Comparison of ENCODE assay signal across 8 mouse cellular contexts in the genomic region with DNA sequence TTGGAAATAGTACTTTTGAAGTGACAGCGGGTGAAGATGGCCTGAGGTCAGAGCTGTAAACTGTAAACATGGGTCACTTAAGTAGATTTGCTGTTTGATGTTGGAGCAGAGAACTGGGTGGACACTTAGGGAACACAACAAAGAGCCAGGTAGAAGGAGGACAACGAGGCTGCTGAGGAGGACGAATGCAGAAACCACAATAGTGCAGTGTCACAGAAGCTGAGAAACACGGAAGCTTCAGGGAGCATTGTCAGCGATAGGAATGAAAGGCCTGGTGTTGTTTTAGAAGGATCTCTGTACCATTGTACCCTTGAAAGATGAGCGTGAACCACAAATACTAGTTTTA. TPM values are rescaled to one million over a fixed set of nuclear protein-coding genes. Genes with fewer than 3 reads are reported as not detected.
DNase-seq lines count a peak whose midpoint lies in the region; ATAC-seq and TF ChIP-seq lines count a peak whose summit lies in the region.

No protein-coding gene starts in this region.

- H3K27me3 ChIP-seq in heart, embryonic 13.5 days (replicated peaks), result no peaks in the 10 kb centered on the region
- H3K27me3 ChIP-seq in MEL (ENCODE audit: control insufficient read depth in 1 of 2, insufficient read depth in 2 of 2, low read length in 2 of 2), result no peaks in the 10 kb centered on the region

- peaks cover 43% of the 10 kb centered on the region for H3K79me2 ChIP-seq in MEL (ENCODE audit: control insufficient read depth, insufficient read depth, low read length, poor library complexity)

- no peak for DNase-seq in heart, postnatal 25 days (ENCODE audit: low spot score)
- DNase-seq in MEL (ENCODE audit: low read depth, low spot score), result no peak
- no peak for DNase-seq in frontal cortex, postnatal 14 days (ENCODE audit: low spot score in 2 of 2)
- no peak for DNase-seq in cerebellum, adult 8-10 months
- no peak for DNase-seq in adrenal gland, adult 2 months

- TF ChIP-seq RAD21 in MEL (IDR thresholded peaks at IDR 0.05; ENCODE audit: low read depth, low read length), result no peak

- no peak for TF ChIP-seq EP300 in MEL (IDR thresholded peaks at IDR 0.05; ENCODE audit: low read depth in 1 of 2, low read length in 2 of 2)

- peaks cover 38% of the 10 kb centered on the region for H3K4me1 ChIP-seq in heart, embryonic 13.5 days
- peaks cover 4% of the 10 kb centered on the region in 2 experiments; a peak in 2 of 4 replicates for H3K4me1 ChIP-seq in MEL (ENCODE audit: control insufficient read depth in 1 of 2, insufficient read depth in 2 of 2, low read length in 2 of 2)

- H3K4me3 ChIP-seq in heart, embryonic 13.5 days, result peak overlapping the region; percentile 78
- H3K4me3 ChIP-seq in MEL (ENCODE audit: control insufficient read depth in 1 of 2, insufficient read depth in 1 of 2, low read depth in 2 of 2, low read length in 2 of 2), result peak overlapping the region; percentile 86 to 88

- H3K27ac ChIP-seq in heart, embryonic 13.5 days (replicated peaks), result peak overlapping the region; percentile 91
- H3K27ac ChIP-seq in MEL (ENCODE audit: control insufficient read depth, low read depth, low read length), result peak overlapping the region; percentile 69

- H3K9ac ChIP-seq in heart, embryonic 13.5 days, result peak overlapping the region; percentile 90
- peak overlapping the region; percentile 94 for H3K9ac ChIP-seq in MEL (ENCODE audit: control insufficient read depth, low read depth, low read length, poor library complexity, severe bottlenecking)

- peak overlapping the region; percentile 85 for H3K4me2 ChIP-seq in heart, embryonic 13.5 days

- WGBS in heart, embryonic 13.5 days, result 27% methylated on average over 6 of the region's 6 CpGs

- no peaks in the 10 kb centered on the region for H3K9me3 ChIP-seq in heart, embryonic 13.5 days
- H3K9me3 ChIP-seq in MEL (replicated peaks; ENCODE audit: insufficient read depth, low read length), result no peaks in the 10 kb centered on the region

- no peak for ATAC-seq in heart, embryonic 13.5 days (ENCODE audit: extremely low read depth, insufficient number of reproducible peaks, low FRiP score, low TSS enrichment)
- ATAC-seq in granulocyte monocyte progenitor cell, adult 5-6 weeks (replicated peaks; ENCODE audit: poor library complexity, severe bottlenecking), result peak; percentile 48; the same call in 1 of the 2 replicates
- ATAC-seq in megakaryocyte, adult 5-6 weeks (ENCODE audit: poor library complexity, severe bottlenecking), result peak; percentile 43

- H3K36me3 ChIP-seq in heart, embryonic 13.5 days, result peaks cover 8% of the 10 kb centered on the region; the same call in 1 of the 2 replicates
- peaks cover 0 to 20% of the 10 kb centered on the region in 2 experiments; a peak in 2 of 4 replicates for H3K36me3 ChIP-seq in MEL (ENCODE audit: control insufficient read depth in 1 of 2, insufficient read depth in 2 of 2, low read length in 2 of 2)

- intact Hi-C loops in heart, postnatal 25 days (cut with DNase I), result no loop called here

- TF ChIP-seq CTCF in MEL (IDR thresholded peaks at IDR 0.05 in 2 of 3, conservative IDR thresholded peaks at IDR 0.05 in 1 of 3; ENCODE audit: control insufficient read depth in 1 of 3, insufficient read depth in 1 of 3, low read depth in 2 of 3, low read length in 3 of 3, poor library complexity in 1 of 3, severe bottlenecking in 1 of 3), result no peak

- TF ChIP-seq POLR2A in MEL (IDR thresholded peaks at IDR 0.05; ENCODE audit: control insufficient read depth in 1 of 2, insufficient read depth in 1 of 2, low read depth in 1 of 2, low read length in 2 of 2, poor library complexity in 1 of 2), result no peak

TF ChIP-seq in MEL, 35 proteins besides CTCF, POLR2A, EP300 and RAD21:
- TF ChIP-seq MYC (IDR thresholded peaks at IDR 0.05; ENCODE audit: low read depth, low read length), result peak; percentile 14; the same call in 1 of the 2 replicates
- no peak for TF ChIP-seq TCF12 (IDR thresholded peaks at IDR 0.05; ENCODE audit: low read depth, low read length)
- no peak for TF ChIP-seq POLR2AphosphoS5 (IDR thresholded peaks at IDR 0.05; ENCODE audit: borderline replicate concordance, low read depth, low read length)
- peak; percentile 18; the same call in 1 of the 2 replicates for TF ChIP-seq MXI1 (IDR thresholded peaks at IDR 0.05; ENCODE audit: low read depth, low read length)
- peak; percentile 56; the same call in 1 of the 2 replicates for TF ChIP-seq ELF1 (IDR thresholded peaks at IDR 0.05; ENCODE audit: low read depth, low read length)
- peak; percentile 83 for TF ChIP-seq SIN3A (IDR thresholded peaks at IDR 0.05; ENCODE audit: low read length)

RNA-seq across cellular contexts. Expression of gene Psen1, which starts 1.1 kb away (rescaled TPM):
- polyA plus RNA-seq in heart, embryonic 13.5 days (2015; fragmentation: Nextera tagmentation; extraction: Ambion mirVana), result 40.7 and 42.5 TPM in 2 replicates
- total RNA-seq in heart, postnatal 25 days (2021), result 10 to 100 TPM; 31.7 to 34.8 TPM
- 45.4 and 47.5 TPM in 2 replicates for total RNA-seq in MEL (2012; rRNA removed)
- polyA plus RNA-seq in MEL (2012; ENCODE audit: insufficient read depth in 1 of 2, insufficient read length in 2 of 2, low read depth in 1 of 2, low replicate concordance in 2 of 2, missing spikeins in 1 of 2), result 10 to 100 TPM in 1 of 2 experiments, not detected in 1; 63.5 TPM
- total RNA-seq in granulocyte monocyte progenitor cell, adult 5-6 weeks (2014; fragmentation: Nextera tagmentation), result 74.1 and 78.4 TPM in 2 replicates
- 53.3 and 75.0 TPM in 2 replicates for total RNA-seq in granulocyte monocyte progenitor cell, adult 5-6 weeks (2017)
- 108 and 111 TPM in 2 replicates for total RNA-seq in megakaryocyte, adult 5-6 weeks (2015)
- total RNA-seq in megakaryocyte, adult 5-6 weeks (2017), result 94.4 and 120 TPM in 2 replicates
- 10 to 100 TPM; 64.4 to 97.6 TPM for total RNA-seq in adrenal gland, adult 2 months (2021)
- 9.7 and 15.6 TPM in 2 replicates for polyA plus RNA-seq in adrenal gland, adult 2 months (2012; rRNA removed)

RNA-seq across cellular contexts. Expression of gene Rbm25, which starts 58.0 kb away (rescaled TPM):
- 151 and 168 TPM in 2 replicates for polyA plus RNA-seq in heart, embryonic 13.5 days (2015; fragmentation: Nextera tagmentation; extraction: Ambion mirVana)
- 10 to 100 TPM; 45.7 to 51.4 TPM for total RNA-seq in heart, postnatal 25 days (2021)
- total RNA-seq in MEL (2012; rRNA removed), result 73.9 and 77.3 TPM in 2 replicates
- 100 to 1,000 TPM; 124 to 375 TPM for polyA plus RNA-seq in MEL (2012; ENCODE audit: insufficient read depth in 1 of 2, insufficient read length in 2 of 2, low read depth in 1 of 2, low replicate concordance in 2 of 2, missing spikeins in 1 of 2)
- 191 and 240 TPM in 2 replicates for total RNA-seq in granulocyte monocyte progenitor cell, adult 5-6 weeks (2014; fragmentation: Nextera tagmentation)
- total RNA-seq in granulocyte monocyte progenitor cell, adult 5-6 weeks (2017), result 177 and 275 TPM in 2 replicates
- 117 and 145 TPM in 2 replicates for total RNA-seq in megakaryocyte, adult 5-6 weeks (2015)
- 127 and 162 TPM in 2 replicates for total RNA-seq in megakaryocyte, adult 5-6 weeks (2017)
- total RNA-seq in adrenal gland, adult 2 months (2021), result 100 to 1,000 TPM in 1 of 2 experiments, 10 to 100 TPM in 1; 76.6 to 102 TPM
- polyA plus RNA-seq in adrenal gland, adult 2 months (2012; rRNA removed), result 15.9 and 17.0 TPM in 2 replicates
